Mouse (Mus musculus): ENCODE results near the gene Tmem33. TPM values are rescaled to one million over a fixed set of nuclear protein-coding genes. Genes with fewer than 3 reads are reported as not detected.

Tmem33 gene
- polyA plus RNA-seq, 1 experiment from 2014 or later, result 82.8 TPM

GRCm38 (mm10) chr5:67223391-67224121, 36.8 kb upstream of the Tmem33 start:
- Histone ChIP-seq H3K9ac (ENCODE audit: low read length) (no peak overlapping the region), H3K36me3 (ENCODE audit: control insufficient read depth, insufficient read depth, low read length) (no peaks in the 10 kb centered on the region), H3K4me3 (ENCODE audit: low read length) (no peak overlapping the region), H3K27me3 (ENCODE audit: control insufficient read depth, insufficient read depth, low read depth, low read length) (peaks cover 83% of the 10 kb centered on the region), H3K4me1 (replicated peaks; ENCODE audit: control insufficient read depth, insufficient read depth, low read length) (no peaks in the 10 kb centered on the region), H3K4me2 (ENCODE audit: low read depth, low read length) (no peak overlapping the region), H3K27ac (ENCODE audit: low read length) (no peak overlapping the region), H3K9me3 (ENCODE audit: control insufficient read depth, low read length) (peaks cover 3% of the 10 kb centered on the region; the same call in 1 of the 2 replicates)
- ATAC-seq (ENCODE audit: low read depth), result no peak
- 6% methylated on average over 15 of the region's 15 CpGs for WGBS

DNA sequence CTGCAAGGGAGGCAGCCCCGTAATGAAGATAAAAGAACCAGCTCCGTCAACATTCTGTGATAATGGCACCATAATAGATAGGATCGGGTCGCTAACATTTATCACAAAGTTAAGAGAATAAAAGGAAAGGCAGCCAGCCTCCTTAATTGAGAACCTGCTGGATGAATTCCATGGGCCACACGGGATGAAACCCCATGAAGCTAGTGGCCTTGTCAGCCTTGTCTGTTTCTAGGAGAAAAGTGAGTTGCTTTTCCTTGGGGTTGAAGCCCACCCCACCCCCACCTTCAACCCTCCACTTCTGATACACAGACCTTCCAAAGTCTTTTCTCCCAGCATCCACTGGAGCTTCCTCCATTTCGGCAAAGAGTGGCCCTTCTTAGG, 36.3 kb upstream of the Tmem33 start:
- no peak overlapping the region for H3K9ac ChIP-seq (ENCODE audit: low read length)
- H3K4me2 ChIP-seq (ENCODE audit: low read depth, low read length), result no peak overlapping the region
- peaks cover 3% of the 10 kb centered on the region; the same call in 1 of the 2 replicates for H3K9me3 ChIP-seq (ENCODE audit: control insufficient read depth, low read length)
- no peaks in the 10 kb centered on the region for H3K4me1 ChIP-seq (replicated peaks; ENCODE audit: control insufficient read depth, insufficient read depth, low read length)
- H3K36me3 ChIP-seq (ENCODE audit: control insufficient read depth, insufficient read depth, low read length), result no peaks in the 10 kb centered on the region
- 11% methylated on average over 6 of the region's 6 CpGs for WGBS
- ATAC-seq (ENCODE audit: low read depth), result no peak
- no peak overlapping the region for H3K4me3 ChIP-seq (ENCODE audit: low read length)
- H3K27me3 ChIP-seq (ENCODE audit: control insufficient read depth, insufficient read depth, low read depth, low read length), result peaks cover 84% of the 10 kb centered on the region
- H3K27ac ChIP-seq (ENCODE audit: low read length), result no peak overlapping the region

DNA sequence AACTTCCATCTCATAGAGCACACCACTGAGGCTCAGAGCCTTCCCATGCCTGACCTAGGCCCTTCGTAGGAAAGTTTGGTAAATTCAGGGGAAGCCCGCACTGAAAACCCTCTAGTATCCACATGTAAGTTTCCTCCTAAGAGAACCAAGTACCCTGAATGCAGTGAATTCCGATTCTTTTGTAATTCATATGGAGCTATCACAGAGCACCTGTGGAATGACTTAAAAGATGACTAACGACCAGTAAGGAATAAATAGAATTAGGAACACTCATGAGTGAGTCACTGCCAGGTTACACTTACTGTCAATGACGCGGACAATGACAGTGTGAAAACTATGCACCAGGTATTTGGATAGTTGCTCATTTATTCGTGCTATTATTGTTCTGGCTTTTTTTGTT, 34.6 kb upstream of the Tmem33 start:
- ATAC-seq (ENCODE audit: low read depth), result no peak
- H3K4me2 ChIP-seq (ENCODE audit: low read depth, low read length), result no peak overlapping the region
- 49% methylated on average over 7 of the region's 7 CpGs for WGBS

DNA sequence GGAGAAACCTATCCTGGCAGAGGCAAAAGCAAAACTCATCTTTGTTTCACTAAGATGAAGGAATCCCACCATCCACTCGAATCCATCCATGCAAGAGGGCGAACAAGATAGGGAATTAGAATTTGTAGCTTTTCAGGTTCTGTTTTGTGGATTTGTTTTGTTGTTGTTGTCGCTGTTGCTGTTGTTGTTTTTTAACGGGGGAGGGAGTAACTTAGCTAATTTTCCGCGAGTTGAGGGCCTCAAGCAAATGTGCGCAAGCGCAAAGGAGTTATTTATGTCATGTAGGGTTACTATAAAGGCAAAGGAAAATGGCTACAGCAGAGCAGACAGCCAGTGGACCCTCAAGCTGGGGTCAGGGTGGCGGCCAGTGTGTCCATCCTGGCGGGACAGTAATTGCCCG, 33.1 kb upstream of the Tmem33 start:
- peaks cover 11% of the 10 kb centered on the region for H3K4me1 ChIP-seq (replicated peaks; ENCODE audit: control insufficient read depth, insufficient read depth, low read length)
- H3K27ac ChIP-seq (ENCODE audit: low read length), result no peak overlapping the region
- no peak for ATAC-seq (ENCODE audit: low read depth)
- H3K4me2 ChIP-seq (ENCODE audit: low read depth, low read length), result no peak overlapping the region
- no peak overlapping the region for H3K4me3 ChIP-seq (ENCODE audit: low read length)
- WGBS, result 7% methylated on average over 11 of the region's 11 CpGs
- no peaks in the 10 kb centered on the region for H3K36me3 ChIP-seq (ENCODE audit: control insufficient read depth, insufficient read depth, low read length)
- H3K9me3 ChIP-seq (ENCODE audit: control insufficient read depth, low read length), result peaks cover 3% of the 10 kb centered on the region; the same call in 1 of the 2 replicates
- peaks cover 95% of the 10 kb centered on the region for H3K27me3 ChIP-seq (ENCODE audit: control insufficient read depth, insufficient read depth, low read depth, low read length)
- no peak overlapping the region for H3K9ac ChIP-seq (ENCODE audit: low read length)

More for the DNA sequence above, 34.6 kb upstream of the Tmem33 start:
- H3K27me3 ChIP-seq (ENCODE audit: control insufficient read depth, insufficient read depth, low read depth, low read length), result peaks cover 88% of the 10 kb centered on the region
- peaks cover 3% of the 10 kb centered on the region; the same call in 1 of the 2 replicates for H3K9me3 ChIP-seq (ENCODE audit: control insufficient read depth, low read length)
- H3K4me1 ChIP-seq (replicated peaks; ENCODE audit: control insufficient read depth, insufficient read depth, low read length), result peaks cover 5% of the 10 kb centered on the region
- H3K27ac ChIP-seq (ENCODE audit: low read length), result no peak overlapping the region
- no peak overlapping the region for H3K9ac ChIP-seq (ENCODE audit: low read length)
- H3K4me3 ChIP-seq (ENCODE audit: low read length), result no peak overlapping the region
- no peaks in the 10 kb centered on the region for H3K36me3 ChIP-seq (ENCODE audit: control insufficient read depth, insufficient read depth, low read length)

DNA sequence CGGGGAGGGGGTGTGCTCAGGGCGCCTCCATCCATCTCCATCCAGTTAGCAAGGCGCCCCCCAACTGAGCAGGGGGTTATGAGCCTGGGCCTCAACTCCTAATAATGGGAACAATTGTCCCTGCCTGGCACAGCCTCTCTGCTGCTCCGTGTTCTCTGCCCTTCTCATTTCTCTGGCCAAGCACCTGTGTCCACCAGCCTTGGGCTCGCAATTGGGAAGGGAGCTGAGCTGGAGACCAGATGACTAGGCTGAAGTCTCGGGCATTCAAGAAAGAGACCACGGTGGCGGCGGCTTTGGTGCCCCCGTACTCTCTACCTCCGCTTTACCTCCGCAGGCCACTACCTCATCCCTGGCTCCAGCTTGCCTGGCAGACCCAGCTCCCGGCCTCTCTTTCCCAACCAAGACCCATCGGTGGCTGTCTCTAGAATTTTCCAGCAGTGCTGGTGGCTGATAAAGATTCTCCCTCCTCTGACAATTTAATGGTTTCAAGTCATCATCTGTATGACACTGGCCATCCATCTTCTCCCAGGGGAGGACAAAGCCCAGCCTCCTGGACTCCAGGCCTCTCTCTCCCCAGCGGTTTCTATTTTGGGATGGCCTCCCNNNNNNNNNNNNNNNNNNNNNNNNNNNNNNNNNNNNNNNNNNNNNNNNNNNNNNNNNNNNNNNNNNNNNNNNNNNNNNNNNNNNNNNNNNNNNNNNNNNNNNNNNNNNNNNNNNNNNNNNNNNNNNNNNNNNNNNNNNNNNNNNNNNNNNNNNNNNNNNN, 32.5 kb upstream of the Tmem33 start:
- Histone ChIP-seq H3K9ac (ENCODE audit: low read length) (no peak overlapping the region), H3K4me3 (ENCODE audit: low read length) (no peak overlapping the region), H3K9me3 (ENCODE audit: control insufficient read depth, low read length) (peaks cover 3% of the 10 kb centered on the region; the same call in 1 of the 2 replicates), H3K27ac (ENCODE audit: low read length) (no peak overlapping the region), H3K4me1 (replicated peaks; ENCODE audit: control insufficient read depth, insufficient read depth, low read length) (peaks cover 11% of the 10 kb centered on the region), H3K27me3 (ENCODE audit: control insufficient read depth, insufficient read depth, low read depth, low read length) (peaks cover 95% of the 10 kb centered on the region), H3K36me3 (ENCODE audit: control insufficient read depth, insufficient read depth, low read length) (no peaks in the 10 kb centered on the region), H3K4me2 (ENCODE audit: low read depth, low read length) (no peak overlapping the region)
- ATAC-seq (ENCODE audit: low read depth), result no peak; the same call in 1 of the 2 replicates
- WGBS, result 3% methylated on average over 15 of the region's 15 CpGs

- Histone ChIP-seq H3K36me3 (ENCODE audit: control insufficient read depth, insufficient read depth, low read length) (no peaks in the 10 kb centered on the region), H3K4me3 (ENCODE audit: low read length) (no peak overlapping the region), H3K27ac (ENCODE audit: low read length) (no peak overlapping the region), H3K27me3 (ENCODE audit: control insufficient read depth, insufficient read depth, low read depth, low read length) (peaks cover 54% of the 10 kb centered on the region), H3K4me1 (replicated peaks; ENCODE audit: control insufficient read depth, insufficient read depth, low read length) (peaks cover 11% of the 10 kb centered on the region), H3K4me2 (ENCODE audit: low read depth, low read length) (no peak overlapping the region), H3K9ac (ENCODE audit: low read length) (no peak overlapping the region), H3K9me3 (ENCODE audit: control insufficient read depth, low read length) (no peaks in the 10 kb centered on the region)
- ATAC-seq (ENCODE audit: low read depth), result no peak
- 46% methylated on average over 4 of the region's 4 CpGs for whole genome bisulfite sequencing
Measured at GRCm38 (mm10) chr5:67234682-67235081, 25.7 kb upstream of the Tmem33 start.

DNA sequence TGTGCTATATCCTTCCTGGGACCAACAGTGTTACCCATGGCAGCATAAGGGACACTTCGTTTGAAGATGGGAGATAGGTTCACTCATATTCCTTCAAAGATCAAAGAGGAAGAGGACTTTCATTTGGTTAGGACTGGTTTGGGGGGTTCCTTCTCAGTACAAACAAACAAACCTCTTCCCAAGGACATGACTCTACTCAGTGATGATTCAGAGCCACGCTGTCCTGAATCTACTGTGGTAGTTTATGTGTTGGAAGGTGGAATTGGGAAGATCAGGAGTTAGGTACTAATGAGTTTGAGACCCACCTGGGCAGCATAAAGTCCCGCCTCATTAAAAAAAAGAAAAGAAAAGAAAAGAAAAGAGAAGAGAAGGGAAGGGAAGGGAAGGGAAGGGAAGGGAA, 24.9 kb upstream of the Tmem33 start:
- ATAC-seq (ENCODE audit: low read depth), result no peak
- peaks cover 8% of the 10 kb centered on the region for H3K4me1 ChIP-seq (replicated peaks; ENCODE audit: control insufficient read depth, insufficient read depth, low read length)
- H3K9ac ChIP-seq (ENCODE audit: low read length), result no peak overlapping the region
- H3K9me3 ChIP-seq (ENCODE audit: control insufficient read depth, low read length), result no peaks in the 10 kb centered on the region
- H3K4me2 ChIP-seq (ENCODE audit: low read depth, low read length), result no peak overlapping the region
- H3K36me3 ChIP-seq (ENCODE audit: control insufficient read depth, insufficient read depth, low read length), result no peaks in the 10 kb centered on the region
- 38% methylated on average over 3 of the region's 3 CpGs for WGBS
- H3K27ac ChIP-seq (ENCODE audit: low read length), result no peak overlapping the region
- peaks cover 47% of the 10 kb centered on the region for H3K27me3 ChIP-seq (ENCODE audit: control insufficient read depth, insufficient read depth, low read depth, low read length)
- no peak overlapping the region for H3K4me3 ChIP-seq (ENCODE audit: low read length)

GRCm38 (mm10) chr5:67236601-67237000, 23.8 kb upstream of the Tmem33 start:
- Histone ChIP-seq H3K9ac (ENCODE audit: low read length) (no peak overlapping the region), H3K27me3 (ENCODE audit: control insufficient read depth, insufficient read depth, low read depth, low read length) (peaks cover 36% of the 10 kb centered on the region), H3K4me1 (replicated peaks; ENCODE audit: control insufficient read depth, insufficient read depth, low read length) (no peaks in the 10 kb centered on the region), H3K27ac (ENCODE audit: low read length) (no peak overlapping the region), H3K4me2 (ENCODE audit: low read depth, low read length) (no peak overlapping the region), H3K4me3 (ENCODE audit: low read length) (no peak overlapping the region), H3K36me3 (ENCODE audit: control insufficient read depth, insufficient read depth, low read length) (no peaks in the 10 kb centered on the region), H3K9me3 (ENCODE audit: control insufficient read depth, low read length) (no peaks in the 10 kb centered on the region)
- 88% methylated on average over 3 of the region's 3 CpGs for WGBS
- ATAC-seq (ENCODE audit: low read depth), result no peak

- no peaks in the 10 kb centered on the region for H3K9me3 ChIP-seq (ENCODE audit: control insufficient read depth, low read length)
- WGBS, result 4% methylated on average over 1 of the region's 1 CpGs
- H3K27me3 ChIP-seq (ENCODE audit: control insufficient read depth, insufficient read depth, low read depth, low read length), result peaks cover 20% of the 10 kb centered on the region
- H3K27ac ChIP-seq (ENCODE audit: low read length), result no peak overlapping the region
- H3K4me1 ChIP-seq (replicated peaks; ENCODE audit: control insufficient read depth, insufficient read depth, low read length), result no peaks in the 10 kb centered on the region
- H3K4me3 ChIP-seq (ENCODE audit: low read length), result no peak overlapping the region
- no peak overlapping the region for H3K4me2 ChIP-seq (ENCODE audit: low read depth, low read length)
- H3K9ac ChIP-seq (ENCODE audit: low read length), result no peak overlapping the region
- ATAC-seq (ENCODE audit: low read depth), result no peak
- H3K36me3 ChIP-seq (ENCODE audit: control insufficient read depth, insufficient read depth, low read length), result no peaks in the 10 kb centered on the region
Measured at GRCm38 (mm10) chr5:67238303-67238702, 22.1 kb upstream of the Tmem33 start.
